Mouse (Mus musculus) megakaryocyte, embryonic 14.5 days (primary cell): ENCODE data around the gene Rrp1b. TPM values are rescaled to one million over a fixed set of nuclear protein-coding genes. Genes with fewer than 3 reads are reported as not detected.
"Not testable (repeated sequence)": the region's sequence is repeated elsewhere in the genome, so short reads cannot be mapped to it uniquely, and the experiment has no call there.

ENCODE experiments used
- H3K27me3 ChIP-seq: replicated peaks from 2 replicates; pipeline ENCODE3; 2012; ENCODE audit warnings: inconsistent platforms
- H3K36me3 ChIP-seq: replicated peaks from 2 replicates; pipeline ENCODE3; 2012; ENCODE audit warnings: low read length, inconsistent platforms, mixed read lengths
- H3K4me1 ChIP-seq: 2 replicates; pipeline ENCODE4 v1.6.1; 2012; ENCODE audit warnings: inconsistent platforms
- H3K4me3 ChIP-seq: replicated peaks from 2 replicates; pipeline ENCODE3; 2012; ENCODE audit warnings: moderate library complexity, mild to moderate bottlenecking, inconsistent platforms
- H3K9me3 ChIP-seq: 2 replicates; pipeline ENCODE4 v1.6.1; 2012; ENCODE audit warnings: inconsistent platforms
- FLI1 ChIP-seq: IDR thresholded peaks from 2 replicates; pipeline ENCODE4 v1.6.1; 2012; ENCODE audit warnings: low read length, inconsistent platforms, mixed read lengths
- GATA1 ChIP-seq: IDR thresholded peaks from 3 replicates; pipeline ENCODE4 v1.6.1; 2012; ENCODE audit warnings: mixed read lengths, low read length, inconsistent platforms, borderline replicate concordance
- polyA plus RNA-seq: library from polyadenylated mRNA; stranded (reverse); fragments of >175 nt; gene quantifications from 2 replicates; pipeline ENCODE4 v1.2.3, GENCODE M21; 2012; ENCODE audit warnings: low replicate concordance; ENCODE audit not compliant: insufficient read depth

Rrp1b gene
- polyA plus RNA-seq, 1 experiment, result 56.7 TPM

- Histone ChIP-seq H3K36me3 (peaks cover 14% of the 10 kb centered on the region), H3K4me1 (peaks cover 34% of the 10 kb centered on the region), H3K9me3 (peaks cover 16% of the 10 kb centered on the region), H3K4me3 (peak overlapping the region; percentile 66), H3K27me3 (no peaks in the 10 kb centered on the region)
- TF ChIP-seq FLI1, result no peak
- no peak for TF ChIP-seq GATA1
Observed at GRCm38 (mm10) chr17:32099574-32099942, 63.7 kb downstream of the Rrp1b start.

- peaks cover 16% of the 10 kb centered on the region for H3K9me3 ChIP-seq
- no peak for TF ChIP-seq FLI1
- no peak for TF ChIP-seq GATA1
- peaks cover 14% of the 10 kb centered on the region for H3K36me3 ChIP-seq
- H3K4me1 ChIP-seq, result peaks cover 39% of the 10 kb centered on the region
- peak overlapping the region; percentile 66 for H3K4me3 ChIP-seq
- no peaks in the 10 kb centered on the region for H3K27me3 ChIP-seq
Observed at GRCm38 (mm10) chr17:32099943-32100586, 64.2 kb downstream of the Rrp1b start.

GRCm38 (mm10) chr17:32103054-32103453, 67.2 kb downstream of the Rrp1b start:
- peaks cover 62% of the 10 kb centered on the region for H3K4me1 ChIP-seq
- TF ChIP-seq GATA1 (no peak), FLI1 (no peak)
- peaks cover 14% of the 10 kb centered on the region for H3K36me3 ChIP-seq
- no peaks in the 10 kb centered on the region for H3K27me3 ChIP-seq
- peaks cover 16% of the 10 kb centered on the region for H3K9me3 ChIP-seq
- H3K4me3 ChIP-seq, result no peak overlapping the region

- H3K4me3 ChIP-seq, result no peak overlapping the region
- no peaks in the 10 kb centered on the region for H3K27me3 ChIP-seq
- H3K36me3 ChIP-seq, result no peaks in the 10 kb centered on the region
- TF ChIP-seq GATA1 (no peak), FLI1 (no peak)
- peaks cover 90% of the 10 kb centered on the region for H3K4me1 ChIP-seq
- H3K9me3 ChIP-seq, result no peaks in the 10 kb centered on the region
Observed at GRCm38 (mm10) chr17:32106358-32106757, 70.5 kb downstream of the Rrp1b start.

GRCm38 (mm10) chr17:32107877-32108276, 72.0 kb downstream of the Rrp1b start:
- Histone ChIP-seq H3K9me3 (no peaks in the 10 kb centered on the region), H3K36me3 (no peaks in the 10 kb centered on the region), H3K27me3 (no peaks in the 10 kb centered on the region), H3K4me1 (peaks cover 86% of the 10 kb centered on the region), H3K4me3 (peak overlapping the region; percentile 82)
- TF ChIP-seq FLI1 (no peak), GATA1 (no peak)

DNA sequence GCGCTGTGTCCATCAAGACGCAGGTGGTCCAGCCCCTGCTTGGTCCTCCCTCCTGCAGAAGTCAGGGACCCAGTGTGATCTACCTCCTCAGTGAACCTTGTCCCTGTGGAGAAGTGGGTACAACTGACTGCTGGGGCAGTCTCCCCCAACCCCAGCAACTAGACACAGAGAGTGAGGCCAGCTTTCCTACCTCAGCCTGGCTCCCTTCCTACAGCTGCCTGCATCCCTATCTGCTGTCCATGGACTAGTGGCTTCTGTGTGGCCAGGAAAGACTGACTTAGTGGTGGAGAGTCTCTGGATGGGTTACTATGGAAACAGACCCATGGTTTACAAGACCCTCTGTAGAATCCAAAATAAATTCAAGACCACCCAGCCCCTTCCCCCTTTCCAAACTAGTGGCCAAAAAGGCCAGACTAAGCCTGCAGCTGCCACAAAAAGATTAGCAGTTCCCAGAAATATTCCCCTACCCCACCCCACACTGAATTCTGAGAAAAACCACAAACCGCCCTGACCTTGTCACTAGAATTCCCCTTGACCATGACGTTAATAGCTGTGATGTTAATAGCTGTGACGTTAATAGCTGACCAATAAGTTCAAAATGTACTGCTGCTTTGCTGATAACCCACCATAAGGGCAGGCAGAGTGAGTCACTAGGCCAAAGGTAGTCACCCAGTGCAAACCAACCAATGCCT, 72.6 kb downstream of the Rrp1b start:
- not testable (repeated sequence) for H3K9me3 ChIP-seq, H3K36me3 ChIP-seq, H3K27me3 ChIP-seq, H3K4me3 ChIP-seq
- peaks cover 87% of the 10 kb centered on the region for H3K4me1 ChIP-seq
- peak; percentile 50; the same call in 1 of the 3 replicates for TF ChIP-seq GATA1

- no peaks in the 10 kb centered on the region for H3K9me3 ChIP-seq
- no peaks in the 10 kb centered on the region for H3K27me3 ChIP-seq
- no peaks in the 10 kb centered on the region for H3K36me3 ChIP-seq
- peaks cover 96% of the 10 kb centered on the region for H3K4me1 ChIP-seq
- peak overlapping the region; percentile 65 for H3K4me3 ChIP-seq
- TF ChIP-seq FLI1 (no peak), GATA1 (no peak)
Observed at GRCm38 (mm10) chr17:32109201-32109940, 73.5 kb downstream of the Rrp1b start.

DNA sequence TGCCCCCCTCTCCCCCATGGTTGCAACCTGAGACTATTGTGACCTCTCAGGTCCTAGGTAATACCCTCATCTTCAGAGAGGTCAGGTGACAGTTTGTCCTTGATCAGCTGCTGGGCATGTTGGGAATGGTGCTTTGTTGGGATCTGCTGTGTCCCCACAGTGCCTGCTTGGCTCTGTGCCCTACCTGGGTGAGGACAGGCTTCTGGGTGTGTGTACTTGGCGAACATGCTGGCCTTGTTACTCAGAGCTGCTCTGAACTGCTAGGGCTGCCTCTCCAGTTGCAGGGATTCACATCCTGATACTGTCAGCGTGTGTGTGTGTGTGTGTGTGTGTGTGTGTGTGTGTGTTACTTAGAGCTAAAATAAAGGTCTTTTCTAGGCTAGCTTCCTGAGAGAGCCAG, 74.5 kb downstream of the Rrp1b start:
- Histone ChIP-seq H3K4me1 (peaks cover 97% of the 10 kb centered on the region), H3K9me3 (no peaks in the 10 kb centered on the region), H3K27me3 (no peaks in the 10 kb centered on the region), H3K36me3 (peaks cover 5% of the 10 kb centered on the region), H3K4me3 (peak overlapping the region; percentile 84)
- TF ChIP-seq GATA1, result no peak
- TF ChIP-seq FLI1, result no peak

DNA sequence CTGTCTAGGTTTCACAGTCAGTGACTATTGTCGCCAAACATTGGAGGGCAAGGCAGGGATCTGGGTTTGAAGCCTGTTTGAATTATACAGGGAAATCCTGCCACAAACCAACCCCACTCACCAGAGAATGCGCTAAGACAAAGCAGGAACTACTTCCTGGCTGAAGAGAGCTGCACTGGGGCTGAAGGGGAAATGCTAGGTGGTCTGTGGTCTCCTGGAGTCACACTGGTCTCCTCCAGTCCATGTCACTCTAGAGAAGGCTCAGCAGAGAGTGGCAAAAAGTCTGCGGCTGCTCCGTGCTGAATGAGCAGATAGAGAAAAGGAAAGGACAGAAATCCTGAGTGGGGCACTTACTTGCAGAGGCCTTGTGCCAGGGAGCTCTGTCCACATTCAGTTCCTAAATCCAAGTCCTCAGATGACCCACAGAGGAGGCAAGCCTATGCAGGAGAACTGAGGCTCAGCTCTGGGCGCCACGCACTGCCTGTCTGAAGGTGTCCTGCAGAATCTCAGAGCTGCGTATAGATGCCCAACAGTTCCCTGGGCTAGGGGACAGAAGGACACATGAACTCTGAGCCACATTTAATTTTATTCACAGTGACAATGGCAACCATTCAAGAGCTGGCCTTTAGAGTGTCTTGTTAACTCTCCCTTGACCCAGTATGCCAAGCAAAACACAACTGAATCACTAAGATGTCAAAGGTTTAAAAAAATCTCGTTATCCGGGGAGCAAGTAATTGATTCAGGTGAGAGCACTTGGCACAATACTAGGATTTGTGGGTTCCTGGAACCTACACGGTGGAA, 75.3 kb downstream of the Rrp1b start:
- Histone ChIP-seq H3K9me3 (peaks cover 2% of the 10 kb centered on the region), H3K27me3 (no peaks in the 10 kb centered on the region), H3K36me3 (peaks cover 12% of the 10 kb centered on the region), H3K4me3 (peak overlapping the region; percentile 78), H3K4me1 (peaks cover 97% of the 10 kb centered on the region)
- TF ChIP-seq FLI1 (no peak), GATA1 (no peak)

Other genes with a start within 250 kb of the Rrp1b start
- gene Sik1, start 180.3 kb upstream of the Rrp1b start, polyA plus RNA-seq, result 8.7 and 12.8 TPM in 2 replicates
- gene Hsf2bp, start 249 bp downstream of the Rrp1b start, polyA plus RNA-seq, result not detected in 2 replicates
- 0.23 and 1.4 TPM in 2 replicates for gene Notch3, start 130.8 kb downstream of the Rrp1b start, polyA plus RNA-seq
- gene Ephx3, start 153.4 kb downstream of the Rrp1b start, polyA plus RNA-seq, result not detected in 2 replicates
- 125 and 148 TPM in 2 replicates for gene Brd4, start 248.6 kb downstream of the Rrp1b start, polyA plus RNA-seq